Mouse (Mus musculus): Measurements from ENCODE around the gene Asb11. TPM values are rescaled to one million over a fixed set of nuclear protein-coding genes. Genes with fewer than 3 reads are reported as not detected.

The Asb11 gene
- total and polyA plus RNA-seq, 3 experiments, result 86.4 to 232 (median 120) TPM

DNA sequence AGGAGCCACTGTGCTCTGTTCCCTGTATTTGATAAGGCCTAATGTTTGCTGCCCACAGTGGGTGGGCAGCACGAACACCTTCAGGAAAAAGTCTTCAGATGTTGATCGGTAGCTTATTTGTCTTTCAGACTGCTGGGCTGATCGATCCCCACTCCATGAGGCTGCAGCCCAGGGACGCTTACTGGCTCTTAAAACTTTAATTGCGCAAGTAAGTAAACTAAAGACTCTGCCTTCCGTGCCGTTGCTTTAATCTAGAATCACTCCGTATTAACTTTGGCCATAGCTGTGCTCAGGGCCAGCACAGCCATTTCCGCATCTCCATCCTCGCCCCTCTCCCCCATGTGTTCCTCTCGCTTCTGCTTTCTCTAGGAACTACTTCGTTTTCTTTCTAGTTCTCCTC, 8.8 kb downstream of the Asb11 start:
- Histone ChIP-seq H3K4me3 (no peak overlapping the region), H3K27me3 (ENCODE audit: control insufficient read depth, insufficient read depth, low read length) (no peaks in the 10 kb centered on the region), H3K79me2 (replicated peaks; ENCODE audit: control insufficient read depth, insufficient read depth, low read length) (no peaks in the 10 kb centered on the region), H3K27ac (no peak overlapping the region), H3K4me1 (ENCODE audit: control insufficient read depth, insufficient read depth, low read length) (no peaks in the 10 kb centered on the region; the same call in 1 of the 2 replicates), H3K36me3 (ENCODE audit: control insufficient read depth, insufficient read depth, low read length) (no peaks in the 10 kb centered on the region), H3K9ac (ENCODE audit: low read depth, low read length) (no peak overlapping the region)
- WGBS, result 84% methylated on average over 12 of the region's 12 CpGs
- no peak for TF ChIP-seq POLR2A (IDR thresholded peaks at IDR 0.05; ENCODE audit: insufficient read depth, low read depth, low read length)
- TF ChIP-seq EP300 (IDR thresholded peaks at IDR 0.05; ENCODE audit: insufficient read depth, low read depth, low read length), result no peak
- no peak for DNase-seq
- intact Hi-C loops (cut with DNase I), result loop anchor here (5.0 kb wide), 1 partner anchor 263 kb away; no protein-coding TSS in a partner anchor

DNA sequence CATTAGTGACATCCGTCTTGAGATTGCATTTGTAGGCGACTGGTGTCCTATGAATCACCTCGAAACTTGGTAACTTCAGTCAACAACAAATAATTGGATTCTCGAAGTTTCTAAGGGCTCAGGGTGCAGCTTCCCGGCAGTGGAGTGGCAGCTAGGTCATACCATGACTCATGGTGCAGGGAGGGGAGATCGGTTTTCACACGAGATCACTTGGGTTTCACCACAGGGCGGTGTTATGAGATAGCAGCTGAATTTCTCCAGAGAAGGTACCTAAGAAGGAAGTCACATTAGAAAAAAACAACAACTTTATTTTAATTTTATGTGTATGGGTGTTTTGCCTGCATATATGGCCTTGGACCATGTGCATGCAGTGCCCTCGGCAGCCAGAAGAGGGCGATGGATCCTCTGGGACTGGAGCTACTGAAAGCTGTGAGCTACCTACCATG, 9.3 kb downstream of the Asb11 start:
- Histone ChIP-seq H3K9ac (ENCODE audit: low read depth, low read length) (no peak overlapping the region), H3K4me3 (no peak overlapping the region), H3K27me3 (ENCODE audit: control insufficient read depth, insufficient read depth, low read length) (no peaks in the 10 kb centered on the region), H3K4me1 (ENCODE audit: control insufficient read depth, insufficient read depth, low read length) (no peaks in the 10 kb centered on the region; the same call in 1 of the 2 replicates), H3K36me3 (ENCODE audit: control insufficient read depth, insufficient read depth, low read length) (no peaks in the 10 kb centered on the region), H3K79me2 (replicated peaks; ENCODE audit: control insufficient read depth, insufficient read depth, low read length) (no peaks in the 10 kb centered on the region), H3K27ac (no peak overlapping the region)
- 78% methylated on average over 10 of the region's 10 CpGs for WGBS
- intact Hi-C loops (cut with DNase I), result loop anchor here (5.0 kb wide), 1 partner anchor 264 kb away; no protein-coding TSS in a partner anchor
- no peak for DNase-seq
- TF ChIP-seq CTCF (IDR thresholded peaks at IDR 0.05) (peak; percentile 53), EP300 (IDR thresholded peaks at IDR 0.05; ENCODE audit: insufficient read depth, low read depth, low read length) (no peak)

DNA sequence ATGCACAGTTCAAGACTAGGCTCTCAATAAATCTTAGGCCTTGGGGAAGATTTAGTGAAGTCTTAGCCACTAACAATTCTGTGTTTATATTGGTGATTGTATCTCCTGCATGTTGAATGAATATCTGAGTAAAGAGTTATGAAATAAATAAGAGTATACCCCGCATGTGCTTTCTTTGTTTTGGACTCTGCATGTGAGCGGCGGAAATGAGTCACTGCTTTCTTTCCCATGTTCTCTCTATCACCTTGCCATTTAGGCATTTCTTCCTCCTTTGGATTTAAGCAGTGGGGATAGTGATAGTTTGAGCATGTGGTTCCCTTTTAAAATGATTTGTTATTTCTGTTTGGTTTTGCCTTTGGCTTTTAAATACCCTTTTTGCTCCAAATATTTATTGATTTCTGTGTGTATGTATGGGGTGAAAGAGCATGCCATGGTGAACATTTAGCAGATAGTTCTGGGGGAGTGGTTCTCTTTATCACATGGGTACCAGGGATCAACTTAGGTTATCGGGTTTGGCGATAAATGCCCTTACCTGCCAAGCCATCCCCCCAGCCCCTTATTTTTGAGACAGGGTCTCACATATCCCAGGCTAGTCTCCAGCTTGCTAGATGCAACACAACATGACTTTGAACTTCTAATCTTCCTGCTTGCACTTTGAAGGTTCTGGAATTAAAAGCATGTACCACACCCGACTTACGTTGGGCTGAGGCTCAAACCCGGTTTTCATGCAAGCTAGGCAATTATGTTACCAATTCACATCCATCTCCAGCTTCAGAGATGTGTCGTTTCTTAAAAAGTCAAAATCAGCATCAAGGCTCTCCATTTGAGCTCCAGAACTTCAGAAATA, 10.3 kb downstream of the Asb11 start:
- no peak for DNase-seq
- Histone ChIP-seq H3K27me3 (ENCODE audit: control insufficient read depth, insufficient read depth, low read length) (no peaks in the 10 kb centered on the region), H3K4me3 (no peak overlapping the region), H3K36me3 (ENCODE audit: control insufficient read depth, insufficient read depth, low read length) (no peaks in the 10 kb centered on the region), H3K27ac (no peak overlapping the region), H3K9ac (ENCODE audit: low read depth, low read length) (no peak overlapping the region), H3K79me2 (replicated peaks; ENCODE audit: control insufficient read depth, insufficient read depth, low read length) (no peaks in the 10 kb centered on the region), H3K4me1 (ENCODE audit: control insufficient read depth, insufficient read depth, low read length) (no peaks in the 10 kb centered on the region; the same call in 1 of the 2 replicates)
- TF ChIP-seq POLR2A (IDR thresholded peaks at IDR 0.05; ENCODE audit: insufficient read depth, low read depth, low read length) (no peak), EP300 (IDR thresholded peaks at IDR 0.05; ENCODE audit: insufficient read depth, low read depth, low read length) (no peak), CTCF (IDR thresholded peaks at IDR 0.05) (no peak)
- intact Hi-C loops (cut with DNase I), result loop anchor here (5.0 kb wide), 1 partner anchor 265 kb away; no protein-coding TSS in a partner anchor
- 72% methylated on average over 9 of the region's 9 CpGs for WGBS

DNA sequence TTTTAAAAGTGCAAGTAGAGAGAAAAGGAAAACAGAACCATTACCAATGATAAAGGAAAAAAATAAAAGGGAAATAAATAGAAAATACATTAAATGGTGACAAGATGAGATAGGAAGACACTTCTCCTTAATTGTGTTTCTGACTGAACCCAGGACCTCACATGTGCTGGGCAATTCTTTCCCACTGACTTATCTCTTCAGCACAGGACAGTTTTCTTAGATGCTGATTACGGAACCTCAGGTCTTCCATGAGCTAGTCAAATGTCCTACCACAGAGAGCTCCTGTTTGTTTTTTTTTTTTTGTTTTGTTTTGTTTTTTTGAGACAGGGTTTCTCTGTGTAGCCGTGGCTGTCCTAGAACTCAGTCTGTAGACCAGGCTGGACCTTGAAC, 10.9 kb downstream of the Asb11 start:
- Histone ChIP-seq H3K27me3 (ENCODE audit: control insufficient read depth, insufficient read depth, low read length) (no peaks in the 10 kb centered on the region), H3K36me3 (ENCODE audit: control insufficient read depth, insufficient read depth, low read length) (no peaks in the 10 kb centered on the region), H3K79me2 (replicated peaks; ENCODE audit: control insufficient read depth, insufficient read depth, low read length) (no peaks in the 10 kb centered on the region), H3K27ac (no peak overlapping the region), H3K4me1 (ENCODE audit: control insufficient read depth, insufficient read depth, low read length) (no peaks in the 10 kb centered on the region; the same call in 1 of the 2 replicates), H3K9ac (ENCODE audit: low read depth, low read length) (no peak overlapping the region), H3K4me3 (no peak overlapping the region)
- TF ChIP-seq POLR2A (IDR thresholded peaks at IDR 0.05; ENCODE audit: insufficient read depth, low read depth, low read length), result no peak
- no peak for TF ChIP-seq EP300 (IDR thresholded peaks at IDR 0.05; ENCODE audit: insufficient read depth, low read depth, low read length)
- intact Hi-C loops (cut with DNase I), result loop anchor here (5.0 kb wide), 1 partner anchor 265 kb away; no protein-coding TSS in a partner anchor
- 76% methylated on average over 2 of the region's 2 CpGs for WGBS
- no peak for DNase-seq

DNA sequence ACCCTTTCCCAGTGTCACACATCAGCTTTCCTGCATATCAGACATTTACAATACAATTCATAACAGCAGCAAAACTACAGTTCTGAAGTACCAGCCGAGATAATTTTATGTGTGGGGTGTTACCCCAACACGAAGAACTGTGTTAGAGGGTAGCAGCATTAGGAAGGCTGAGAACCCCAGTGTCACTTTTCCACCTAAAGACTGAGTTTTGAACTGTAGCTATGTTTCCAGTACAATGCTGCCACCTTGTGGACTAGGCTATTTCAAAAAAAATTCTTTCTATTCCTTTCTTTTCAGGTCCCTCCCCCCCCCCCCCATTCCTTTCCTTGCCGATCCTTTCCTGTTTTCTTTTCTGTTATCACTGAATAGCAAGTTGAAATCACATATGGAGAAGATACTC, 12.4 kb downstream of the Asb11 start:
- Histone ChIP-seq H3K9ac (ENCODE audit: low read depth, low read length) (no peak overlapping the region), H3K79me2 (replicated peaks; ENCODE audit: control insufficient read depth, insufficient read depth, low read length) (no peaks in the 10 kb centered on the region), H3K4me1 (ENCODE audit: control insufficient read depth, insufficient read depth, low read length) (no peaks in the 10 kb centered on the region), H3K27me3 (ENCODE audit: control insufficient read depth, insufficient read depth, low read length) (no peaks in the 10 kb centered on the region), H3K27ac (no peak overlapping the region), H3K4me3 (no peak overlapping the region), H3K36me3 (ENCODE audit: control insufficient read depth, insufficient read depth, low read length) (no peaks in the 10 kb centered on the region)
- WGBS, result 28% methylated on average over 3 of the region's 3 CpGs
- peak; percentile 65 for TF ChIP-seq CTCF (IDR thresholded peaks at IDR 0.05)
- TF ChIP-seq EP300 (IDR thresholded peaks at IDR 0.05; ENCODE audit: insufficient read depth, low read depth, low read length), result no peak
- intact Hi-C loops (cut with DNase I), result loop anchor here (5.0 kb wide), 1 partner anchor 267 kb away; no protein-coding TSS in a partner anchor
- DNase-seq, result no peak

DNA sequence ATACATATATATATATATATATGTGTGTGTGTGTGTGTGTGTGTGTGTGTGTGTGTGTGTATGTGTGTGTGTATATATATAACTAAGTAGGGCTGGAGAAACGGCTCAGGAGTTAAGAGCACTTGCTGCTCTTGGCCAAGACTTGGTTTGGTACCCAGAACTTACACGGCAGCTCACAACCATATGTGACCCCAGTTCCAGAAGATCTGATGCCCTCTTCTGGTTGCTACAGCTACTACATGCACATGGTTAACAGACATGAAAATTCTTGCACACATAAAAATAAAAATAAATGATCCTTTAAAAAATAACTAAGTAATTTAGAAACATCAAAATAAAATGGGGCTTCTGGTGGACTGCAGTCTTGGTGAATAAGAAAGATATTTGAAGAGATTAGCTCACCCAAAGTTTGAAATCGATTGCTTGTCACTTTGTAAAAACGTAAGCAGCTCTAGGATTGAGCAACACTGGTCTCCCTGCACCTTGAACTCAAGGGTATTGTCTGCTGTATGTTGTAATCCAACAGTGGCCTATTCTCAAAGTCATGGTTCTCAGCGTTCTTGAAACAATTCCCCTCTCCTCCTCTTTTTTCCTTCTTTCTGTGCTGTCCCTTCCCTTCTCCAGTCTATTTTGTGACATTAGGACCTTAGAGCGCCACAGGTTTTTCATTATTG, 22.5 kb downstream of the Asb11 start:
- DNase-seq, result no peak
- no peak overlapping the region for H3K4me3 ChIP-seq
- H3K79me2 ChIP-seq (replicated peaks; ENCODE audit: control insufficient read depth, insufficient read depth, low read length), result no peaks in the 10 kb centered on the region
- H3K4me1 ChIP-seq (ENCODE audit: control insufficient read depth, insufficient read depth, low read length), result no peaks in the 10 kb centered on the region
- no peaks in the 10 kb centered on the region for H3K36me3 ChIP-seq (ENCODE audit: control insufficient read depth, insufficient read depth, low read length)
- 73% methylated on average over 6 of the region's 6 CpGs for WGBS
- no peak overlapping the region for H3K9ac ChIP-seq (ENCODE audit: low read depth, low read length)
- intact Hi-C loops (cut with DNase I), result no loop called here
- no peaks in the 10 kb centered on the region for H3K27me3 ChIP-seq (ENCODE audit: control insufficient read depth, insufficient read depth, low read length)
- no peak overlapping the region for H3K27ac ChIP-seq
- TF ChIP-seq EP300 (IDR thresholded peaks at IDR 0.05; ENCODE audit: insufficient read depth, low read depth, low read length) (no peak), CTCF (IDR thresholded peaks at IDR 0.05) (peak; percentile 36)

Data from heart, adult 2 months (tissue).